ENCODE assay signal across 9 mouse cellular contexts in genomic region chr9:75558360-75558759, GRCm38 (mm10). TPM values are rescaled to one million over a fixed set of nuclear protein-coding genes. Genes with fewer than 3 reads are reported as not detected.
DNase-seq lines count a peak whose midpoint lies in the region; ATAC-seq and TF ChIP-seq lines count a peak whose summit lies in the region.
"Had no signal": no experiment of that assay in that cellular context is flagged by ENCODE, and none has a peak within 500 bp of the region (broad histone marks: within the 10 kb centered on the region; RNA-seq: fewer than 3 reads in every experiment).

No protein-coding gene starts in this region.

- peak overlapping the region; percentile 67 for H3K4me2 ChIP-seq in CH12.LX (ENCODE audit: insufficient read depth, low read depth, poor library complexity, severe bottlenecking)

- H3K27ac ChIP-seq in heart, embryonic 10.5 days, result peak overlapping the region; percentile 91
- H3K27ac ChIP-seq in CH12.LX (ENCODE audit: insufficient read depth, low read depth), result no peak overlapping the region

- in situ Hi-C loops in CH12.LX (cut with MboI; ENCODE audit: low pct_ligation_motif_present, low pct_unique_long_range_greater_than_20kb, low sequenced_read_pairs), result no loop called here

- TF ChIP-seq EP300 in CH12.LX (IDR thresholded peaks at IDR 0.05; ENCODE audit: low read length), result no peak

- peak overlapping the region; percentile 84 for H3K9ac ChIP-seq in CH12.LX (ENCODE audit: insufficient read depth, low read depth)

- H3K79me2 ChIP-seq in CH12.LX (replicated peaks; ENCODE audit: control insufficient read depth, extremely low read depth, insufficient read depth, poor library complexity, severe bottlenecking), result peaks cover 29% of the 10 kb centered on the region

- no peaks in the 10 kb centered on the region for H3K36me3 ChIP-seq in heart, embryonic 10.5 days
- H3K36me3 ChIP-seq in CH12.LX (replicated peaks in 1 of 2; ENCODE audit: control insufficient read depth in 1 of 2, insufficient read depth in 1 of 2, low read length in 1 of 2), result peaks cover 0 to 15% of the 10 kb centered on the region in 2 experiments

- TF ChIP-seq CTCF in CH12.LX (conservative IDR thresholded peaks at IDR 0.05 in 1 of 2, IDR thresholded peaks at IDR 0.05 in 1 of 2; ENCODE audit: low read depth in 2 of 2, low read length in 2 of 2), result no peak

- dilution Hi-C loops in CH12.LX (cut with MboI; ENCODE audit: extremely low pct_ligation_motif_present, extremely low pct_unique_long_range_greater_than_20kb, low sequenced_read_pairs), result no loop called here

- H3K9me3 ChIP-seq in heart, embryonic 10.5 days, result no peaks in the 10 kb centered on the region
- no peaks in the 10 kb centered on the region for H3K9me3 ChIP-seq in CH12.LX (replicated peaks; ENCODE audit: low read length)

- DNase-seq in heart, embryonic 10.5 days (ENCODE audit: low spot score), result no peak
- DNase-seq in heart, postnatal 4 days, result no peak
- DNase-seq in CH12.LX (ENCODE audit: extremely low read depth), result no peak
- DNase-seq in forelimb bud, embryonic 11.5 days (ENCODE audit: low read depth, low spot score), result peak; percentile 21
- DNase-seq in right cerebral cortex, postnatal 36 days (ENCODE audit: low spot score in 2 of 2), result no peak
- DNase-seq in spleen, adult 12 weeks (ENCODE audit: low spot score), result no peak
- no peak for DNase-seq in left cerebral cortex, adult 11 months (ENCODE audit: low spot score)

- ATAC-seq in megakaryocyte, adult 5-6 weeks (ENCODE audit: poor library complexity, severe bottlenecking), result 0 out of 2 replicates have a peak, but pooled peaks have one; percentile 0

- no peak for TF ChIP-seq POLR2A in CH12.LX (IDR thresholded peaks at IDR 0.05; ENCODE audit: low read depth, low read length)

- no peaks in the 10 kb centered on the region for H3K27me3 ChIP-seq in heart, embryonic 10.5 days (ENCODE audit: insufficient read depth, poor library complexity, severe bottlenecking)
- H3K27me3 ChIP-seq in CH12.LX (replicated peaks), result no peaks in the 10 kb centered on the region

- WGBS in heart, embryonic 10.5 days, result 32% methylated on average over 3 of the region's 3 CpGs

- no peak for TF ChIP-seq RAD21 in CH12.LX (IDR thresholded peaks at IDR 0.05; ENCODE audit: low read depth, low read length)

- peaks cover 8% of the 10 kb centered on the region; the same call in 1 of the 2 replicates for H3K4me1 ChIP-seq in heart, embryonic 10.5 days
- peaks cover 17 to 64% of the 10 kb centered on the region in 2 experiments for H3K4me1 ChIP-seq in CH12.LX (ENCODE audit: control insufficient read depth in 1 of 2, insufficient read depth in 2 of 2)

- H3K4me3 ChIP-seq in heart, embryonic 10.5 days, result peak overlapping the region; percentile 95
- peak overlapping the region; percentile 85 to 94 (median 88) for H3K4me3 ChIP-seq in CH12.LX (replicated peaks in 1 of 3; ENCODE audit: low read depth in 2 of 3, low read length in 2 of 3, poor library complexity in 1 of 3)

TF ChIP-seq in CH12.LX, 34 proteins besides CTCF, POLR2A, EP300 and RAD21:
- TF ChIP-seq GABPA (IDR thresholded peaks at IDR 0.05; ENCODE audit: insufficient replicate concordance, low read depth, low read length), result no peak
- peak; percentile 88 for TF ChIP-seq ZNF384 (IDR thresholded peaks at IDR 0.05; ENCODE audit: low read depth, low read length)
- TF ChIP-seq TBP (conservative IDR thresholded peaks at IDR 0.05; ENCODE audit: low read depth, low read length), result no peak

RNA-seq across cellular contexts. Expression of gene Tmod3, which starts 1.1 kb away (rescaled TPM):
- polyA plus RNA-seq in heart, embryonic 10.5 days (2016; fragmentation: Nextera tagmentation; extraction: Ambion mirVana), result 73.4 and 90.5 TPM in 2 replicates
- total RNA-seq in heart, postnatal 4 days (2021), result 100 to 1,000 TPM; 111 to 112 TPM
- total RNA-seq in CH12.LX (2012; rRNA removed), result 40.5 and 41.1 TPM in 2 replicates
- 71.0 and 77.1 TPM in 2 replicates for total RNA-seq in CH12.LX (2014; rRNA removed)
- 52.0 and 59.0 TPM in 2 replicates for polyA plus RNA-seq in CH12.LX (2012; ENCODE audit: insufficient read length, low read depth)
- total RNA-seq in megakaryocyte, adult 5-6 weeks (2015), result 100 and 101 TPM in 2 replicates
- total RNA-seq in megakaryocyte, adult 5-6 weeks (2017), result 102 and 121 TPM in 2 replicates

RNA-seq across cellular contexts. Expression of gene Tmod2, which starts 52.8 kb away (rescaled TPM):
- 6.0 and 8.9 TPM in 2 replicates for polyA plus RNA-seq in heart, embryonic 10.5 days (2016; fragmentation: Nextera tagmentation; extraction: Ambion mirVana)
- 1 to 10 TPM; 4.6 to 5.6 TPM for total RNA-seq in heart, postnatal 4 days (2021)
- total RNA-seq in CH12.LX (2012; rRNA removed) (1.6 and 1.7 TPM in 2 replicates), CH12.LX (2014; rRNA removed) (0.08 and 0.16 TPM in 2 replicates)
- 0.10 and 0.17 TPM in 2 replicates for polyA plus RNA-seq in CH12.LX (2012; ENCODE audit: insufficient read length, low read depth)
- total RNA-seq in megakaryocyte, adult 5-6 weeks (2015), result not detected in 2 replicates
- total RNA-seq in megakaryocyte, adult 5-6 weeks (2017), result 0.41 TPM in 1 of 2 replicates, not detected in the other
- total RNA-seq: hematopoietic stem cell, adult 5-6 weeks had no signal
